Mouse (Mus musculus) MEL (cell line): ENCODE data around the gene D17Wsu92e. TPM values are rescaled to one million over a fixed set of nuclear protein-coding genes. Genes with fewer than 3 reads are reported as not detected.

Experiments used
- DNase-seq: peaks from one replicate; pipeline ENCODE4 v3.0.0; 2011; ENCODE audit warnings: low read depth, low spot score
- H3K27ac ChIP-seq: 2 replicates; pipeline ENCODE4 v1.5.1; 2012; ENCODE audit warnings: low read depth, mild to moderate bottlenecking, control low read depth, low read length, moderate library complexity; ENCODE audit not compliant: control insufficient read depth
- H3K27me3 ChIP-seq, 2 experiments: fragments of 150-350 bp in 1 of 2; sonication (generic) in 1 of 2; 2 replicates each; pipeline ENCODE4 v1.6.1; 2012; ENCODE audit warnings: low read length in 2 of 2, mild to moderate bottlenecking in 2 of 2, improper control_type of control experiment in 1 of 2, moderate library complexity in 1 of 2; ENCODE audit not compliant: insufficient read depth in 2 of 2, control insufficient read depth in 1 of 2
- H3K36me3 ChIP-seq, 2 experiments: 2 replicates each; pipeline ENCODE4 v1.6.1; 2012 to 2014; ENCODE audit warnings: low read length in 2 of 2, improper control_type of control experiment in 1 of 2, inconsistent platforms in 1 of 2, mild to moderate bottlenecking in 1 of 2; ENCODE audit not compliant: insufficient read depth in 2 of 2, control insufficient read depth in 1 of 2
- H3K4me1 ChIP-seq, 2 experiments: fragments of 150-350 bp in 1 of 2; sonication (generic) in 1 of 2; 2 replicates each; pipeline ENCODE4 v1.6.1; 2012; ENCODE audit warnings: low read length in 2 of 2, improper control_type of control experiment in 1 of 2, mild to moderate bottlenecking in 1 of 2; ENCODE audit not compliant: insufficient read depth in 2 of 2, control insufficient read depth in 1 of 2
- H3K4me3 ChIP-seq, 2 experiments: fragments of 150-350 bp in 1 of 2; sonication (generic) in 1 of 2; 2 replicates each; pipeline ENCODE4 v1.5.1; 2012; ENCODE audit warnings: low read depth in 2 of 2, low read length in 2 of 2, mild to moderate bottlenecking in 2 of 2, moderate library complexity in 2 of 2, control low read depth in 1 of 2, improper control_type of control experiment in 1 of 2; ENCODE audit not compliant: control insufficient read depth in 1 of 2, insufficient read depth in 1 of 2
- H3K79me2 ChIP-seq: 2 replicates; pipeline ENCODE4 v1.6.1; 2012; ENCODE audit warnings: mild to moderate bottlenecking, low read length, moderate library complexity; ENCODE audit not compliant: control insufficient read depth, poor library complexity, insufficient read depth
- H3K9ac ChIP-seq: 2 replicates; pipeline ENCODE4 v1.6.1; 2012; ENCODE audit warnings: low read depth, mild to moderate bottlenecking, control low read depth, low read length, moderate library complexity; ENCODE audit not compliant: control insufficient read depth, poor library complexity, severe bottlenecking
- H3K9me3 ChIP-seq: fragments of 150-350 bp; sonication (generic); replicated peaks from 2 replicates; pipeline ENCODE4 v1.6.1; 2012; ENCODE audit warnings: mild to moderate bottlenecking, low read length, improper control_type of control experiment, moderate library complexity; ENCODE audit not compliant: insufficient read depth
- BHLHE40 ChIP-seq: IDR thresholded peaks from 2 replicates; pipeline ENCODE4 v1.6.1; 2012; ENCODE audit warnings: low read depth, mild to moderate bottlenecking, inconsistent platforms, low read length, improper control_type of control experiment, borderline replicate concordance
- CHD1 ChIP-seq: IDR thresholded peaks from 2 replicates; pipeline ENCODE4 v1.6.1; 2012; ENCODE audit warnings: low read depth, mild to moderate bottlenecking, inconsistent platforms, low read length, improper control_type of control experiment
- CHD2 ChIP-seq: IDR thresholded peaks from 2 replicates; pipeline ENCODE4 v1.6.1; 2011; ENCODE audit warnings: low read length, improper control_type of control experiment
- CTCF ChIP-seq, 3 experiments: IDR thresholded peaks in 2 of 3; conservative IDR thresholded peaks in 1 of 3; 2 replicates each; pipeline ENCODE4 v1.5.1; 2011 to 2012; ENCODE audit warnings: low read length in 3 of 3, low read depth in 2 of 3, mild to moderate bottlenecking in 2 of 3, improper control_type of control experiment in 1 of 3, inconsistent platforms in 1 of 3, mixed read lengths in 1 of 3, moderate library complexity in 1 of 3; ENCODE audit not compliant: control insufficient read depth in 1 of 3, insufficient read depth in 1 of 3, poor library complexity in 1 of 3, severe bottlenecking in 1 of 3
- E2F4 ChIP-seq: IDR thresholded peaks from 2 replicates; pipeline ENCODE4 v1.6.1; 2011; ENCODE audit warnings: low read depth, low read length, improper control_type of control experiment, borderline replicate concordance
- GABPA ChIP-seq: IDR thresholded peaks from 2 replicates; pipeline ENCODE4 v1.6.1; 2012; ENCODE audit warnings: low read depth, mild to moderate bottlenecking, inconsistent platforms, low read length, improper control_type of control experiment, moderate library complexity
- GATA1 ChIP-seq: IDR thresholded peaks from 2 replicates; pipeline ENCODE4 v1.6.1; 2011; ENCODE audit warnings: low read depth, low read length, improper control_type of control experiment
- KAT2A ChIP-seq: conservative IDR thresholded peaks from 2 replicates; pipeline ENCODE4 v1.6.1; 2012; ENCODE audit warnings: low read depth, low read length, improper control_type of control experiment, inconsistent platforms
- MAX ChIP-seq: IDR thresholded peaks from 2 replicates; pipeline ENCODE4 v1.6.1; 2011; ENCODE audit warnings: low read length, improper control_type of control experiment
- MXI1 ChIP-seq: IDR thresholded peaks from 2 replicates; pipeline ENCODE4 v1.6.1; 2011; ENCODE audit warnings: mild to moderate bottlenecking, low read depth, low read length, improper control_type of control experiment
- NRF1 ChIP-seq: IDR thresholded peaks from 2 replicates; pipeline ENCODE4 v1.6.1; 2014; ENCODE audit warnings: low read depth, mild to moderate bottlenecking, inconsistent platforms, low read length, improper control_type of control experiment, moderate library complexity; ENCODE audit not compliant: poor library complexity, insufficient read depth, severe bottlenecking
- POLR2AphosphoS2 ChIP-seq: IDR thresholded peaks from 2 replicates; pipeline ENCODE4 v1.6.1; 2011; ENCODE audit warnings: low read length, improper control_type of control experiment
- RCOR1 ChIP-seq: IDR thresholded peaks from 2 replicates; pipeline ENCODE4 v1.6.1; 2012; ENCODE audit warnings: low read depth, mild to moderate bottlenecking, inconsistent platforms, low read length, improper control_type of control experiment
- SIN3A ChIP-seq: IDR thresholded peaks from 2 replicates; pipeline ENCODE4 v1.6.1; 2012; ENCODE audit warnings: low read length, improper control_type of control experiment, inconsistent platforms
- SMC3 ChIP-seq: IDR thresholded peaks from 2 replicates; pipeline ENCODE4 v1.6.1; 2011; ENCODE audit warnings: low read depth, low read length, improper control_type of control experiment
- TCF12 ChIP-seq: IDR thresholded peaks from 2 replicates; pipeline ENCODE4 v1.6.1; 2014; ENCODE audit warnings: low read depth, mild to moderate bottlenecking, inconsistent platforms, low read length, improper control_type of control experiment, moderate library complexity
- UBTF ChIP-seq: IDR thresholded peaks from 2 replicates; pipeline ENCODE4 v1.6.1; 2012; ENCODE audit warnings: low read depth, mild to moderate bottlenecking, inconsistent platforms, low read length, improper control_type of control experiment, moderate library complexity, borderline replicate concordance; ENCODE audit not compliant: insufficient read depth
- USF1 ChIP-seq: IDR thresholded peaks from 2 replicates; pipeline ENCODE4 v1.6.1; 2014; ENCODE audit warnings: low read depth, mild to moderate bottlenecking, inconsistent platforms, low read length, improper control_type of control experiment, moderate library complexity
- USF2 ChIP-seq, 2 experiments: IDR thresholded peaks; 2 replicates each; pipeline ENCODE4 v1.6.1; 2011 to 2012; ENCODE audit warnings: improper control_type of control experiment in 2 of 2, low read length in 2 of 2, borderline replicate concordance in 1 of 2, inconsistent platforms in 1 of 2, low read depth in 1 of 2, mild to moderate bottlenecking in 1 of 2; ENCODE audit not compliant: insufficient read depth in 1 of 2
- ZC3H11A ChIP-seq: IDR thresholded peaks from 2 replicates; pipeline ENCODE4 v1.6.1; 2012; ENCODE audit warnings: low read depth, mild to moderate bottlenecking, inconsistent platforms, low read length, improper control_type of control experiment
- ZMIZ1 ChIP-seq: IDR thresholded peaks from 2 replicates; pipeline ENCODE4 v1.6.1; 2012; ENCODE audit warnings: low read depth, mild to moderate bottlenecking, inconsistent platforms, low read length, improper control_type of control experiment, moderate library complexity
- ZNF384 ChIP-seq: IDR thresholded peaks from 2 replicates; pipeline ENCODE4 v1.6.1; 2012; ENCODE audit warnings: low read depth, mild to moderate bottlenecking, inconsistent platforms, low read length, improper control_type of control experiment
- polyA plus RNA-seq, 2 experiments: library from polyadenylated mRNA; stranded (reverse) in 1 of 2; unstranded in 1 of 2; fragments of >175 nt in 1 of 2; fragments of >200 nt in 1 of 2; gene quantifications; 2 replicates each; pipeline versions ENCODE4 v1.2.1 to v1.2.4; 2012; ENCODE audit warnings: low replicate concordance in 2 of 2, low read depth in 1 of 2; ENCODE audit not compliant: insufficient read length in 2 of 2, insufficient read depth in 1 of 2, missing spikeins in 1 of 2
- total RNA-seq: library from RNA; depleted of rRNA; stranded (reverse); fragments of 300-350 nt; gene quantifications from 2 replicates; pipeline ENCODE4 v1.2.3, GENCODE M21; 2012

Gene D17Wsu92e
- total and polyA plus RNA-seq, 3 experiments: 72.5 to 108 TPM; not detected in 1

- Histone ChIP-seq H3K79me2 (peaks cover 34% of the 10 kb centered on the region), H3K9ac (no peak overlapping the region), H3K4me1 (peaks cover 2 to 10% of the 10 kb centered on the region in 2 experiments; a peak in 3 of 4 replicates), H3K27me3 (no peaks in the 10 kb centered on the region), H3K9me3 (no peaks in the 10 kb centered on the region), H3K36me3 (peaks cover 7 to 16% of the 10 kb centered on the region in 2 experiments), H3K4me3 (no peak overlapping the region), H3K27ac (no peak overlapping the region)
- no peak for TF ChIP-seq GATA1
- no peak for TF ChIP-seq TCF12
- TF ChIP-seq CHD1: no peak
- no peak for TF ChIP-seq ZC3H11A
- no peak for TF ChIP-seq CTCF (IDR thresholded peaks at IDR 0.05 in 2 of 3, conservative IDR thresholded peaks at IDR 0.05 in 1 of 3; ENCODE audit: control insufficient read depth in 1 of 3, insufficient read depth in 1 of 3, low read depth in 2 of 3, low read length in 3 of 3, poor library complexity in 1 of 3, severe bottlenecking in 1 of 3)
- TF ChIP-seq SMC3: no peak
- TF ChIP-seq KAT2A: no peak
- no peak for TF ChIP-seq RCOR1
- TF ChIP-seq MXI1: no peak
- DNase-seq: no peak
These were observed 27.9 kb downstream of the D17Wsu92e start for GRCm38 (mm10) chr17:27792516-27792915.

DNA sequence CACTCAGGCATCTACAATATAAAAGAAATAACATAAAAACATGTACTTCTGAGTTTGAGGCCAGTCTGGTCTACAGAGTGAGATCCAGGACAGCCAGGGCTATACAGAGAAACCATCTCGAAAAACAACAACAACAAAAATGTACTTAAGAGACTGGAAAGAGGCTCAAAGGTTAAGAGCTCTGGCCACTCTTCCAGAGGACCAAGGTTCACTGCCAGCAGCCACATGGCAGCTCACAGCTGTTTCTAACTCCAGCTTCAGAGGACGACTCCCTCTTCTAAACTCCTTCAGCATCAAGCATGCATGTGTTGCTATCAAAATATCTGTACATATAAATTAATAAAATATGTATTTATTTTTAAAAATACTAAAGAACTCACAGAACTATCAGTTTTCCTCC lies 28.9 kb downstream of the D17Wsu92e start:
- Histone ChIP-seq H3K4me3 (no peak overlapping the region), H3K9ac (no peak overlapping the region), H3K27me3 (no peaks in the 10 kb centered on the region), H3K79me2 (peaks cover 26% of the 10 kb centered on the region), H3K4me1 (0 out of 4 replicates have a peak, but pooled peaks cover 0 to under 1% of the 10 kb centered on the region in 2 experiments), H3K36me3 (peaks cover 0 to 19% of the 10 kb centered on the region in 2 experiments; a peak in 3 of 4 replicates), H3K9me3 (no peaks in the 10 kb centered on the region)
- DNase-seq: no peak
- TF ChIP-seq ZNF384 (no peak), UBTF (no peak), BHLHE40 (no peak), CHD2 (no peak), POLR2AphosphoS2 (no peak), USF2 (IDR thresholded peaks at IDR 0.05; ENCODE audit: borderline replicate concordance in 1 of 2, insufficient read depth in 1 of 2, low read depth in 1 of 2, low read length in 2 of 2) (no peak), TCF12 (no peak), MAX (no peak), NRF1 (no peak), CTCF (IDR thresholded peaks at IDR 0.05 in 2 of 3, conservative IDR thresholded peaks at IDR 0.05 in 1 of 3; ENCODE audit: control insufficient read depth in 1 of 3, insufficient read depth in 1 of 3, low read depth in 2 of 3, low read length in 3 of 3, poor library complexity in 1 of 3, severe bottlenecking in 1 of 3) (no peak), E2F4 (no peak), CHD1 (no peak), RCOR1 (no peak), USF1 (no peak), SMC3 (no peak), SIN3A (no peak), GABPA (no peak), ZMIZ1 (no peak), KAT2A (no peak)
- TF ChIP-seq, all 39 proteins: peak for 0
- no peak overlapping the region for H3K27ac ChIP-seq
